Mouse (Mus musculus): ENCODE measurements around the gene Thop1.
A peak's percentile ranks its signal among the peaks of the same experiment; 100 is the strongest.
"Not testable (repeated sequence)": the region's sequence is repeated elsewhere in the genome, so short reads cannot be mapped to it uniquely, and the experiment has no call there.

Gene Thop1

DNA sequence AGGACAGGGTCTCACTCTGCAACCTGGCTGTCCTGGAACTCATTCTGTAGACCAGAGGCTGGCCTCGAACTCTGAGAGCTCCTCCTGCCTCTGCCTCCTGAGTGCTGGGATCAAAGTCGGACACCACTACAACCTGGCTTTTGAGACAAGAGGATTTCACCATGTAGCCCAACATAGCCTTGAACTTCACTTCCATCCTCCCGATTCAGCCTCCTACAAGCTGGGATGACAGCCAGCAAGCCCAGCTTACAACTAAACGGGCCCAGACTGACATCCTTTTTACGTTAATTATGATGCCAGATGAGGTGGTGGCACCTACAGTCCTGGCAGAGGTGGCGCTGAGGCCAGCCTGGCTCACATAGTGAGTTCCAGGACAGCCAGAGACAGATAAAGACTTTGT lies 10.9 kb upstream of the Thop1 start:
- DNase-seq, result no peak

GRCm38 (mm10) chr10:81059603-81060543 lies 10.0 kb upstream of the Thop1 start, which contains the start of gene Sgta:
Gene Sgta (minus strand): TSS chr10:81060181.
- DNase-seq, result peak; percentile 100

- peak; percentile 22 for DNase-seq
Observed at GRCm38 (mm10) chr10:81062710-81063109, 7.1 kb upstream of the Thop1 start.

DNA sequence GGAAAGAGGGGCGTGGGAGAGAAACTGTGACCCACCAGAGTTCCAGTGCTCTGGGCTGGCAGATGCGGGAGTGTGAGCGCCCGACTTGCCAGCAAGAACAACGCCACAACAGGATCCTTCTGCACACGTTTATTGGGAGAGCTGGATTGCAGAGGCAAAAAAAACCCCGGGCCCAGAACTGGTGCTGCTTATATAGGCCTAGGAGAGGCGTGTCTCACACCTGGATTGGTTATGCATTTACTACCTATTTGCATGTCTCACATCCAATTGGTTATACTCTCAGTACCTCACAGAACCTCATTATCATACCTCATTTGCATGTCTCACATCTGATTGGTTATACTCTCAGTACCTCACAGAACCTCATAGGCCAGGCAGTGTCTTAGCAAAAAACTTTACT lies 5.3 kb upstream of the Thop1 start:
- DNase-seq, result not testable (repeated sequence)

GRCm38 (mm10) chr10:81068706-81069105 lies 1.1 kb upstream of the Thop1 start:
- DNase-seq, result no peak

DNA sequence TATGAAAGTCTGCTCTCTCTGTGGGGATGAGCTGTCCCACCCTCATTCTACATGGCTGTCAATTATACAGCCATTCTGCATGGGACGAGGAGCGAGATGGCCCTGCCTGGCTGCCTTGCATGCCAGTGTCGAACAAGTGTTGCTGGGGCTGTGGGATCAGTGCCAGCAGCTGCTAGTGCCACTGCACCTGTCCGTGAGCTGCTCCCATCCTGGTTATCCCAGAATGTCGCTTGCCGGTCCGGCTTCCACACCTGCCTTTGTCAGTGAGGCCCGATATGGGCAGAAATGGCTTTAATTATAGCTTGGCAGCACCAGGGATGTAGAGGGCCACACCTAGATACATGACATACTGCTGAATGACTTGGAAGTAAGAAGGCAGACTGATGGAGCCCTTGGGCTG lies 2.5 kb downstream of the Thop1 start:
- DNase-seq, result no peak

DNA sequence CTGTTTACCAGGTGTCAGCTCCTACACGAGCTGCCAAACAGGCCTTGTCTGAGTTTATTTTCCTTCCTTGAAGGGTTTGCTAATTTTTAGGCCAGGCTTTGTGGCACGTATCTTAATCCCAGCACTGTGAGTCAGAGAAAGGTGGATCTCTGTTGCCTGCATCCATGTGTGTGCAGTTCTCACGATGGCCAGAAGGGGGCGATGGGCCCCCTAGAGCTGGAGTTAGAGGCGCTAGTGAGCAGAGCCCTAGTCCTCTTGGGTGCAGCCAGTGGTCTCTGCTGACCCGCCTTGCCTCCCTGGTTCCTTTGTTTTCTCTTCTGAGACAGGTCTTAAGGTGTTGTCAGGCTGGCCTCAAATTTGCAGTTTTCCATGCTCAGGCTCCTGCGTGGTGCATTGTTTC lies 3.6 kb downstream of the Thop1 start:
- no peak for DNase-seq

GRCm38 (mm10) chr10:81075734-81076133 lies 5.9 kb downstream of the Thop1 start:
- DNase-seq, result no peak

GRCm38 (mm10) chr10:81076356-81076755 lies 6.5 kb downstream of the Thop1 start:
- DNase-seq, result no peak

DNA sequence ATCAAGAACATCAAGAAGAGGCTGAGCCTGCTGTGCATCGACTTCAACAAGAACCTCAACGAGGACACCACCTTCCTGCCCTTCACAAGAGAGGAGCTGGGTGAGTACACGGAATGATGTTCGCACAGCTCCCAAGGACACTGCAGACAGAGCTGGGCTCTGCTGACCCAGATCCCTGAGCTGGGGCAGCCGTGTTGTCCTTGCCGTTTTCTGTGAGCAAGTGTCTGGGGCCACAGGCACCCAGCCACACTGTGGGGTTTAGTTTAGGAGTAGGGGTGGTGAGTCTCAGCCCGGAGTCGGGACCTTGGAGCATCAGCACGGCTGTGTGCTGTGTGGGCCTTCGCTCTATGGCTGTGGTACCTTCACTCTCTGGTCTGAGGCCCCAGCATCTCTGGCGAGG lies 8.1 kb downstream of the Thop1 start:
- no peak for DNase-seq

- no peak for DNase-seq
Observed at GRCm38 (mm10) chr10:81080008-81080655, 10.3 kb downstream of the Thop1 start.

GRCm38 (mm10) chr10:81082168-81082960 lies 12.5 kb downstream of the Thop1 start:
- DNase-seq, result peak; percentile 82

DNA sequence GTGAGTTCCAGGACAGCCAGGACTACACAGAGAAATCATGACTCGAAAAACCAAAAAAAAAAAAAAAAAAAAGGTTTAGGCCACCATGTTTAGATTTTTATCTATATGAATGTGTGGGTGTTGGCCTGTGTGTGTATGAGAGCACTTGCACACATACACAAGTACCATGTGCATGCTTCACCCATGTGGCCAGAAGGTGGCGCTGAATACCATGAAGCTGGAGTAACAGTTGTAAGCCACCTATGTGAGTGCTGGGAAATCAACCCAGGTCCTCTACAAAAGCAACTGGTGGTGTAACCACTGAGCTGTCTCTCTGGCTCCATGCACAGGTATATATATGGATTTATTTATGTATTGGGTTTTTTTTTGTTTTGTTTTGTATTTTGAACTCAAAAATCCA lies 17.2 kb downstream of the Thop1 start:
- peak; percentile 24 for DNase-seq

DNA sequence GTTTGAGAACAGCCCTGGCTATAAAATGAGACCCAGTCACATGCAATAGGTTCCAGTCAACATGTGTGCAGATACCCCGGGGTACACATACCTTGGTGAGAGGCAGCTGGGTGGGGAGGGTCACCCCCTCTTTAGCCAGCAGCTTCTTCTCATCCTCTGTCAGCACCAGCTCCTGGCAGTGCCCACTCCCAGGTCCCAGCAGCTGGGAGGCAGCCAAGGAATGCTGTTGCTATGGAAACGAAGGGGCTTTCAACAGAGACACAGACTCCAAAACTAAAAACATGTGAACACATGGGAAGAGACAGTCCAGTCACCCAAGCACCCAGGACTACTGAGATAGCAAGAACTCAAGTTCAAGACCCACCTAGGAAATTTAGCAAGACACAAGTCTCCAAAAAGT lies 19.4 kb downstream of the Thop1 start:
- DNase-seq, result no peak

- no peak for DNase-seq
Observed at GRCm38 (mm10) chr10:81090621-81091020, 20.8 kb downstream of the Thop1 start.

DNA sequence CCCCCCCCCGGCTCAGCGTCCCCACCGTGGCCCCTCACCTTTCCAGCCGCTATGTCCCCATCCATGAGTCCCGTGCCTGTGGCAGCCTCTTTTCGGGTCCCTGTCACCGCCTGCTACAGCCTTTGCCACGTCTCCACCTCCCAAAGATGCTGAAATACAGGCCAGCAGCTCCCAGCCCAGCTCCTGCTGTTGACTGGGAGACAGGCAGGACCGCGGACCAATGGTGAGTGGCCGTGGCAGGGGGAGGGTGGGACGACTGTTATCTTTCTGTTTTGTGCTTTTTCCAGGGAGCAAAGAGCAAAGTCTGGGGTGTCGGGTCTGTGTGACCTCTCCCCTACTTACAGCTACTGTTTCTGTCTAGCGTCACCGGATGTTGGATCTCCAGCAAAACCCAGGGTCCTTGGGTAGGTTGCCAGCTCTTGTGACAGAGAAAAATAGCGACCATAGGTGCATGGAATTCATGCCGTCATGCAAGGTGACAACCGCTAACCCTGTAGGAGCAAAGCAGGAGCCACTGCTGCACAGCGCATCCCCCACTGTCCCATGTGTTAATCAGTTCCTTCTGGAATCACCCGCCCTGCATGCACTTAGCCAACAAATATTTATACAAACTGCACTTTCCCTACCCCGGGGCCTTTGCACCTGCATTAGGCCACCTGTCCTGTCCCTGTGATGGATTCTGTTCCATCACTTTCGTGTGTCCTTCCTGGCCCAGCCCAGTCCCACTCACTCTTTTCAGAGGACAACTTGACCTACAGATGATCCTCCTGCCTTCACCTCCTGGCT lies 22.8 kb downstream of the Thop1 start:
- DNase-seq, result peak; percentile 31

- no peak for DNase-seq
Observed at GRCm38 (mm10) chr10:81094931-81095678, 25.3 kb downstream of the Thop1 start.

DNA sequence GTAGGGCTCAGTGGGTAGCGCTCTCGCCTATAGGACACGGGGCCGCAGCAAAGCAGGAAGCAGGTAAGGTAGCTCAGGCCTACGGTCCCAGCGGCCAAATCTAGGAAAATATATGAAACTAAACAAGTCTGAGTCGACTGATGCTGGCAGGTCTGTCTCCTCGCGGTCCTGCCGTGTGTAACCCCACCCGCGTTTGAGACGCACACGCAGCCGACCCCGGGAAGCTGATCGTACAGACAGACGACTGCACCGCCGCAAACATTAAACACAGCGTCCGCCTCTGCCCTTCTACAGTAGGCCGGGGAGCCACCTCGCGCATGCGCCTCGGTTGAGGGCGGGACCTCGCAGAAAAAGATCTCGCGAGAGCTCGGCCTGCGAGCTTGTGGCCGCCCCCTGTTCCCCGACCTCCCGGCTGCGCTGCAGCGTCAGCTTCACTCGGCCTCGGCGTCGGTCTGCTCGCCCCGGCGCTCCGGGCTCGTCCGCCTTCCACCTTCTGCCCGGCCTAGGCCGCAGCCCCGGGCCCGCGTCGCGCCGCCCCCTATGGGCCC lies 35.8 kb downstream of the Thop1 start, which contains the start of gene Map2k2:
TSS of gene Map2k2 (plus strand) at position 351 of the 548 bp plus-strand sequence.
- peak; percentile 98 for DNase-seq

DNA sequence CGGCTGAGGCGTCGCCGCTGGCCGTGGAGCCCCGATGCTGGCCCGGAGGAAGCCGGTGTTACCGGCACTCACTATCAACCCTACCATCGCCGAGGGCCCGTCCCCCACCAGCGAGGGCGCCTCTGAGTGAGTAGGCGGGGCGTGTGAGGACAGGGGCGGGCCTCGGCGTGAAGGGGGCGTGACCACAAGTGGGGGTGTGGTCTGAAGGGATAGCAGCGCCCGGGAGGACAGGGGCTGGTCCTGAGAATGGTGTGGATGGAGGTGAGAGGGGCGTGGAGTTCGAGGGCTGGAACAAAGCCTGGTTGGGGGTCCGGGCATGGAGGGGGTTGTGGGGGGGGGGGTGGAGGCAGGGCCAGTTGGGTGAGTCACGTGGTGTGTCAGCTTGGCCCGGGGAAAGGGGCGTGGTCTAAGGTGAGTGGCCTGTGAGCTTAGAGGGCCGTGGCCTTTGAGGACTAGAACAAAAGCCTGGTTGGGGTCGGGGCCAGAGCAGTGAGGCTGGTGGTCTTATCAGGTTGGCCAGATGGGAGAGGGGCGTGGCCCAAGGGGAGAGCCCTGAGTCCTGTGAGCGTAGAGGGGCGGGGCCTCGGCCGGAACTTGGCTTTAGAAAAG lies 36.4 kb downstream of the Thop1 start:
- peak; percentile 90 for DNase-seq

GRCm38 (mm10) chr10:81112946-81113345 lies 43.1 kb downstream of the Thop1 start:
- DNase-seq, result no peak

- DNase-seq, result no peak
Observed at GRCm38 (mm10) chr10:81119625-81120024, 49.8 kb downstream of the Thop1 start.

Data from lung, postnatal 14 days (tissue).